Mouse (Mus musculus) 3134 (cell line): Measurements from ENCODE around the gene Dlx3.

Experiments
- DNase-seq: peaks from one replicate; pipeline ENCODE4 v3.0.0-alpha.2; 2011; ENCODE audit warnings: low spot score; ENCODE audit not compliant: insufficient read length; ENCODE audit errors: extremely low read depth

Dlx3 gene

DNA sequence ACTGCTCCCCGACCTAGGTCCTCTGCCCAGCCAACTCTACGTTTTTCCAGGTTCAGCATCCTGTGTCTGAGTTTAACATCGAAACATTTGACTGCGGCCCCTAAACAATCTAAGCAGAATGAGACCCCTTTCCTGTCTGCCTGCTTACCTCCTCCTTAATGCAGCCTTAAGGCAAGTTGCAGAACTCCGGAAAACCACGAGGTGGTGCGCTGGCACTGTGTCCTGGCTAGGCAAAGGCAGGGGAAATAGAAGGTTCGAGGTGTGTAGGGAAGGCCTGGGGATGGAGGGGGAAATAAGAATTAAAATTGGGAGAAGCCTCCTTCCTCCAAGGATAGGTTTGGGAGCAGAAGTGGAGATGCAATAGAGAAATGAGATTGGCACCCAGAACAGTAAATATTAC, 1.4 kb upstream of the Dlx3 start:
- DNase-seq: peak; percentile 41

- no peak for DNase-seq
Observed at GRCm38 (mm10) chr11:95120633-95121020, 708 bp downstream of the Dlx3 start.

GRCm38 (mm10) chr11:95121161-95122099, 1.5 kb downstream of the Dlx3 start:
- no peak for DNase-seq

DNA sequence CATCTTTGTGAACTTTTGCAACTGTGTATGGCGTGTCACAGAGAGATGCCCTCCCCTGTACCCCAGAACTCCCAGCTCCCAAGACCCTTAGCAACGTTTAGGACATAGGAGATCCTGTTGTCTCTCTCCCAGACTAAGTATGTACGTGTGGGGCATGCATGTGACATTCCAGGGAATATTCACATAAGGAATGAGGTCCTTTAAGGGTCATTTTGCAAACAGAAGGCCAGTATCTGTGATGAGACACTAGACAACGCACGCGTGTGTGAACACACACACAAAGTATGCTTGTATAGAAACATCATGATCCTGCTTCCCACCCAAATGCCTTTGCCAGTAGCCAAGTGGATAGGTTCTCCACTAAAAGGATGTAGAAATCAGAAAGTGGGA, 2.2 kb downstream of the Dlx3 start:
- DNase-seq: no peak

- peak; percentile 69 for DNase-seq
Observed at GRCm38 (mm10) chr11:95125366-95125948, 5.5 kb downstream of the Dlx3 start.

- peak; percentile 83 for DNase-seq
Observed at GRCm38 (mm10) chr11:95126272-95127245, 6.6 kb downstream of the Dlx3 start.

- DNase-seq: no peak
Observed at GRCm38 (mm10) chr11:95128359-95128758, 8.4 kb downstream of the Dlx3 start.

- DNase-seq: peak; percentile 56
Observed at GRCm38 (mm10) chr11:95130668-95131252, 10.8 kb downstream of the Dlx3 start.

DNA sequence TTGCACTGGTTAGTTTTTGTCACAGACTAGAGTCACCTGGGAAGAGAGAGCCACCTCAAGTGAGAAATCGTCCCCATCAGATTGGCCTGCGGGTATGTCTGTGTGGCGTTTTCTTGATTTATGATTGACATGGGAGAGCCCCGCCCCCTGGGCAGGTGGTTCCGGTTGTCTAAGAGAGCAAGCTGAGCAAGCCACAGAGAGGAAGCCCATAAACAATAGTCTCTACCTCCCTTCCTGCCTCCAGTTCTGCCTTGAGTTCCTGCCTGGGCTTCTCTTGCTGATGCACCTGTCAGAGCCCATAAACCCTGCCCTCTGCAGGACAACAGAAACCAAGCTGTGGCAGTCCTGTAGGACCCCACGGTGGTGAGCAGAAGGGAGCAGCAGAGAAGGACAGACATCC, 13.4 kb downstream of the Dlx3 start:
- DNase-seq: no peak

GRCm38 (mm10) chr11:95137281-95137680, 17.4 kb downstream of the Dlx3 start:
- no peak for DNase-seq

GRCm38 (mm10) chr11:95139871-95140270, 20.0 kb downstream of the Dlx3 start:
- no peak for DNase-seq

- no peak for DNase-seq
Observed at GRCm38 (mm10) chr11:95142258-95142657, 22.3 kb downstream of the Dlx3 start.

DNA sequence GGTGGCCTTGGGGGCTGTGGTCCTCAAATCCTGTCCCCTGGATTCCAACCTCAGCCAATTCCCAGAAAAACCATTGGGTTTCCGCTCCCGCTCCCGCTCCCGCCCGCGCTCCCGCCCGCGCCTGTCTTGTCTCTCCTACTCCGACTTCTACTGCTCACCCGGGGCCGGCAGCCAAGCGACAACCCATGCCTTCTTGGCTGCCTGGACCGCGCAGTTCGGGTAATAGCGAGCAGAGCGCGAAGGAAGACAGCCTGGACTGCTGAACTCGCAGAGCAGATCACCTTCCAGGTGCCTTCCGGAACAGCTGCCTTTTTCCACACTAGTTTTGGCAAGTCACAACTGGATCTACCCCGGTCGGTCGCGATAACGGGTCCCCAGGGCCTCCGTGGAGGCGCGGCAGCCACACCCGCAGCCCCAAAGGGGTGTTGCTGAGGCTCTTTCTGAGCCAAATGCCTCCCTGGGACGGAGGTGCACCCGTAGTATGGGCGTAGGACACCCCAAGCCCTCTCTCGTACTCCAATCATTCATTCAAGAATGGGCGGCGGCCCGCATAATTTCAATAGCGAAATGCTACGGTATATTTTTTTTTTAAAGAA, 23.2 kb downstream of the Dlx3 start:
- no peak for DNase-seq

- DNase-seq: no peak
Observed at GRCm38 (mm10) chr11:95143663-95144062, 23.7 kb downstream of the Dlx3 start.

- no peak for DNase-seq
Observed at GRCm38 (mm10) chr11:95144091-95144945, 24.4 kb downstream of the Dlx3 start.

DNA sequence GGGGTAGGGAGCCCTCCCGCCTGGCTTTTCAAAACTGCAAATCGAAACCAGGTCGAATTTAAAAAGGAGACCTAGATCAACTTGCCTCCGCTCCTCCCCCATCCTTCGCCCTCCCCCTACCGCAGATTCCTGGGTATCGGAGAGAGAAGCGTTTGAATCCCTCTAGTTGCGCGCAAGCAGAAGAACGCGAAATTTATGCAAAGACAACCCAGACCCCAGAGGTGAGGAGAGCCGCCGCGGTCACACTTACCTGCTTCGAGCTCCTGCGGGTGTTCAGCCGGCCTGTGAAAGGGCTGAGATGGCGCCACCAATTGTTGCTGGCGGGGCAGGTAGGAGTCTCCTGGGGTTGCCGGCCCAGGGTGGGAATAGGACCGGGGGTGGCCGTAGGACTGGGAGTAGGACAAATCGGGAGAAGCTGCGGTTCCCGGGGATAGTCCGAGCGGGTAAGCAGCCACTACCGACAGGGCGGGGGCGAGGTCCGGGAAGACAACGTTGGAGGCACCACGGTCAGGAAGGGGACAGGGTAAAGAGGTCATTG, 25.1 kb downstream of the Dlx3 start:
- DNase-seq: no peak

- peak; percentile 83 for DNase-seq
Observed at GRCm38 (mm10) chr11:95145851-95146403, 26.0 kb downstream of the Dlx3 start, which contains the start of gene Dlx4. TSS of gene Dlx4 (minus strand) at chr11:95146263.

DNA sequence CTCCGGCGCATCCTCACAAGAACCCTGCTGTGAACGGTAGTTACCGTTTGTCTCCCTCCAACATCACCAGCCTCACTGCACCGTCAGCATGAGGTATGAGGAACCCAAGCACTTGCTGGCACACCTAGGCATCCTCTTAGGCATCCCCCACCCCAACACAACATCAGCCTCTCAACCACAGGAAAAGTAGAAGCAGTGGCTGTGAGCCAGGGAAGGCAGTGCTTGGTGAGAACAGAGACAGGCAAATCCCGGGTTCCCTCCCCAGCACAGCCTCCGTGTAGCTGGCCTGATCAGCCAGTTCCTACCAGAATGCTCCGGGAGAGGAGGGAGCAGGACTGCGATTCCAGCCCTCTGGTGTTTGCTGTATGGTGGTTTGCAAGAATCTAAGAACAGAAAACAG, 28.8 kb downstream of the Dlx3 start:
- no peak for DNase-seq
